In genomic region chr7:19746426-19747201, GRCm38 (mm10) we compare ENCODE assay signal across 8 mouse cellular contexts. TPM values are rescaled to one million over a fixed set of nuclear protein-coding genes. Genes with fewer than 3 reads are reported as not detected.
A peak's percentile ranks its signal among the peaks of the same experiment; 100 is the strongest.
DNase-seq lines count a peak whose midpoint lies in the region; ATAC-seq lines count a peak whose summit lies in the region.

No protein-coding gene starts in this region.

- no peaks in the 10 kb centered on the region for H3K9me3 ChIP-seq in heart, embryonic 10.5 days
- no peaks in the 10 kb centered on the region for H3K9me3 ChIP-seq in hindbrain, embryonic 16.5 days (ENCODE audit: control insufficient read depth, low read length)

- WGBS in heart, embryonic 10.5 days, result 18% methylated on average over 6 of the region's 6 CpGs
- WGBS in hindbrain, embryonic 16.5 days, result 35% methylated on average over 6 of the region's 6 CpGs

- no peak for DNase-seq in heart, embryonic 10.5 days (ENCODE audit: low spot score)
- DNase-seq in heart, adult 9 months (ENCODE audit: low spot score in 2 of 2), result no peak
- peak; percentile 37 for DNase-seq in Muller cell, postnatal 12 days (ENCODE audit: inconsistent ontology term)
- peak; percentile 27 for DNase-seq in neural tube, embryonic 10.5 days (ENCODE audit: extremely low spot score, low spot score)
- no peak for DNase-seq in B cell, adult 2 months
- no peak for DNase-seq in cerebellum, adult 11 months
- DNase-seq in cerebellum, postnatal 4 days (ENCODE audit: low spot score in 2 of 2), result no peak

- no peak for ATAC-seq in hindbrain, embryonic 16.5 days

- H3K4me1 ChIP-seq in heart, embryonic 10.5 days, result peaks cover 73% of the 10 kb centered on the region
- peaks cover 30% of the 10 kb centered on the region for H3K4me1 ChIP-seq in hindbrain, embryonic 16.5 days (ENCODE audit: control insufficient read depth, insufficient read depth, low read depth, low read length)

- peak overlapping the region; percentile 30; the same call in 1 of the 2 replicates for H3K9ac ChIP-seq in hindbrain, embryonic 16.5 days (ENCODE audit: low read depth, low read length)

- H3K36me3 ChIP-seq in heart, embryonic 10.5 days, result peaks cover 16% of the 10 kb centered on the region
- peaks cover 2% of the 10 kb centered on the region; the same call in 1 of the 2 replicates for H3K36me3 ChIP-seq in hindbrain, embryonic 16.5 days (ENCODE audit: control insufficient read depth, insufficient read depth, low read length)

- no peaks in the 10 kb centered on the region for H3K27me3 ChIP-seq in heart, embryonic 10.5 days (ENCODE audit: insufficient read depth, poor library complexity, severe bottlenecking)
- H3K27me3 ChIP-seq in hindbrain, embryonic 16.5 days (replicated peaks; ENCODE audit: control insufficient read depth, insufficient read depth, low read length), result no peaks in the 10 kb centered on the region

- H3K27ac ChIP-seq in heart, embryonic 10.5 days, result peak overlapping the region; percentile 93
- H3K27ac ChIP-seq in hindbrain, embryonic 16.5 days (ENCODE audit: low read depth, low read length), result no peak overlapping the region

- peak overlapping the region; percentile 83 for H3K4me2 ChIP-seq in hindbrain, embryonic 16.5 days (ENCODE audit: low read length)

- peak overlapping the region; percentile 81 for H3K4me3 ChIP-seq in heart, embryonic 10.5 days
- H3K4me3 ChIP-seq in hindbrain, embryonic 16.5 days (ENCODE audit: low read length), result no peak overlapping the region; the same call in 1 of the 2 replicates

RNA-seq across cellular contexts. Expression of gene Nectin2, which starts 3.7 kb away (rescaled TPM):
- polyA plus RNA-seq in heart, embryonic 10.5 days (2016; fragmentation: Nextera tagmentation; extraction: Ambion mirVana), result 130 and 138 TPM in 2 replicates
- polyA plus RNA-seq in hindbrain, embryonic 16.5 days (2015; fragmentation: Nextera tagmentation; extraction: Ambion mirVana), result 57.7 and 59.7 TPM in 2 replicates

RNA-seq across cellular contexts. Expression of gene Bcam, which starts 24.2 kb away (rescaled TPM):
- 140 and 193 TPM in 2 replicates for polyA plus RNA-seq in heart, embryonic 10.5 days (2016; fragmentation: Nextera tagmentation; extraction: Ambion mirVana)
- polyA plus RNA-seq in hindbrain, embryonic 16.5 days (2015; fragmentation: Nextera tagmentation; extraction: Ambion mirVana), result 24.4 and 24.6 TPM in 2 replicates

RNA-seq across cellular contexts. Expression of gene Tomm40, which starts 31.4 kb away (rescaled TPM):
- polyA plus RNA-seq in heart, embryonic 10.5 days (2016; fragmentation: Nextera tagmentation; extraction: Ambion mirVana), result 237 and 260 TPM in 2 replicates
- 134 and 135 TPM in 2 replicates for polyA plus RNA-seq in hindbrain, embryonic 16.5 days (2015; fragmentation: Nextera tagmentation; extraction: Ambion mirVana)

RNA-seq across cellular contexts. Expression of gene Apoe, which starts 47.6 kb away (rescaled TPM):
- 326 and 523 TPM in 2 replicates for polyA plus RNA-seq in heart, embryonic 10.5 days (2016; fragmentation: Nextera tagmentation; extraction: Ambion mirVana)
- polyA plus RNA-seq in hindbrain, embryonic 16.5 days (2015; fragmentation: Nextera tagmentation; extraction: Ambion mirVana), result 849 and 1,414 TPM in 2 replicates

RNA-seq across cellular contexts. Expression of gene Cblc, which starts 50.0 kb away (rescaled TPM):
- polyA plus RNA-seq in heart, embryonic 10.5 days (2016; fragmentation: Nextera tagmentation; extraction: Ambion mirVana), result 1.1 and 1.2 TPM in 2 replicates
- 0.34 and 0.41 TPM in 2 replicates for polyA plus RNA-seq in hindbrain, embryonic 16.5 days (2015; fragmentation: Nextera tagmentation; extraction: Ambion mirVana)

Comparison
In these comparisons a context has a peak if more than half of its experiments do, and no peak if none do; other contexts are left out.
1. DNase-seq: peak in Muller cell, postnatal 12 days (single experiment) and neural tube, embryonic 10.5 days (single experiment); none in heart, embryonic 10.5 days (single experiment), heart, adult 9 months (0 of 2), B cell, adult 2 months (0 of 2), cerebellum, adult 11 months (single experiment) and cerebellum, postnatal 4 days (0 of 2).